Mouse (Mus musculus) heart, embryonic 14.5 days (tissue): ENCODE results near the gene Bnip2. TPM values are rescaled to one million over a fixed set of nuclear protein-coding genes. Genes with fewer than 3 reads are reported as not detected.

Experiments
- polyA plus RNA-seq: library from polyadenylated mRNA; unstranded; fragments of >200 nt; fragmentation: Nextera tagmentation; extraction: Ambion mirVana; gene quantifications from 2 replicates; pipeline ENCODE4 v1.2.1, GENCODE M21; 2014

The Bnip2 gene
- polyA plus RNA-seq, 1 experiment from 2014 or later, result 126 TPM

Other genes starting within 250 kb of the Bnip2 start
- not detected in 2 replicates for gene Foxb1, start 228.5 kb upstream of the Bnip2 start, polyA plus RNA-seq
- gene Gtf2a2, start 23.1 kb downstream of the Bnip2 start, polyA plus RNA-seq, result 184 and 187 TPM in 2 replicates
- not detected in 2 replicates for gene Gcnt3, start 48.6 kb downstream of the Bnip2 start, polyA plus RNA-seq
- gene Fam81a, start 153.1 kb downstream of the Bnip2 start, polyA plus RNA-seq, result 46.6 and 51.9 TPM in 2 replicates
- gene Myo1e, start 217.9 kb downstream of the Bnip2 start, polyA plus RNA-seq, result 11.2 and 11.3 TPM in 2 replicates